9 mouse cellular contexts compared by ENCODE assay signal in the genomic region with DNA sequence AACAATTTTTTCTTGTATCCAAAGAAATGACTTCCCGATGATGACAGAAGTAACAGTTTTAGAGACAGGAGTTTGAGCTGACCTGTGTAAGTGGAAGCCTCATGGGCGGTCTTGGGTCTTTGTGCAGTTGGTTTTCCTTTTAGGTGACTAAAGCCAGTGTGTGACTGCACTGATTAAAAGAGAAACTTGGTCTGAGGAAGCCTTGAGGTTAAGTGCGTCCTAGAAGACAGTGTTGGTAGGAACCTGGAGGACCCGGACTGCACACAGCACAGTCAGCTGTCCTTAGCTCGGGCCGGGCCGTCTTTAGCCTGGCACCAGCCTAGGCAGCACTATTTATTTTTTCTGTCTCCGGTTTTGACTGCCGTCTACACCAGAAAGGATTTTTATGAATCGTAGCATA. TPM values are rescaled to one million over a fixed set of nuclear protein-coding genes. Genes with fewer than 3 reads are reported as not detected.
DNase-seq lines count a peak whose midpoint lies in the region; ATAC-seq and TF ChIP-seq lines count a peak whose summit lies in the region.
"Had no signal": no experiment of that assay in that cellular context is flagged by ENCODE, and none has a peak within 500 bp of the region (broad histone marks: within the 10 kb centered on the region; RNA-seq: fewer than 3 reads in every experiment).

No protein-coding gene starts in this region.

- H3K36me3 ChIP-seq in lung, postnatal 0 days (ENCODE audit: insufficient read depth, low read length), result no peaks in the 10 kb centered on the region
- peaks cover 40% of the 10 kb centered on the region for H3K36me3 ChIP-seq in limb, embryonic 13.5 days
- peaks cover 14% of the 10 kb centered on the region for H3K36me3 ChIP-seq in stomach, embryonic 14.5 days (ENCODE audit: control insufficient read depth, insufficient read depth, low read length)

- ATAC-seq in lung, postnatal 0 days, result no peak
- no peak for ATAC-seq in limb, embryonic 13.5 days (ENCODE audit: low FRiP score, low read depth)
- no peak for ATAC-seq in stomach, embryonic 14.5 days (ENCODE audit: insufficient number of reproducible peaks, insufficient read depth, low FRiP score, low read depth)
- ATAC-seq in granulocyte monocyte progenitor cell, adult 5-6 weeks (replicated peaks; ENCODE audit: poor library complexity, severe bottlenecking), result no peak

- H3K4me3 ChIP-seq in cerebellum, adult 2 months (replicated peaks; ENCODE audit: insufficient read depth, low read depth, low read length), result peak overlapping the region; percentile 45
- peak overlapping the region; percentile 94 for H3K4me3 ChIP-seq in lung, postnatal 0 days (ENCODE audit: low read depth, low read length)
- H3K4me3 ChIP-seq in limb, embryonic 13.5 days, result peak overlapping the region; percentile 93
- peak overlapping the region; percentile 8; the same call in 1 of the 2 replicates for H3K4me3 ChIP-seq in stomach, embryonic 14.5 days (ENCODE audit: low read depth, low read length)

- H3K9me3 ChIP-seq in lung, postnatal 0 days (ENCODE audit: low read length), result no peaks in the 10 kb centered on the region
- no peaks in the 10 kb centered on the region for H3K9me3 ChIP-seq in limb, embryonic 13.5 days
- H3K9me3 ChIP-seq in stomach, embryonic 14.5 days (ENCODE audit: control insufficient read depth, low read depth, low read length), result no peaks in the 10 kb centered on the region

- peaks cover 23% of the 10 kb centered on the region for H3K4me1 ChIP-seq in cerebellum, adult 2 months (ENCODE audit: control insufficient read depth, insufficient read depth, low read length)
- peaks cover 32% of the 10 kb centered on the region for H3K4me1 ChIP-seq in lung, postnatal 0 days (ENCODE audit: insufficient read depth, low read depth, low read length)
- H3K4me1 ChIP-seq in limb, embryonic 13.5 days, result peaks cover 46% of the 10 kb centered on the region
- H3K4me1 ChIP-seq in stomach, embryonic 14.5 days (ENCODE audit: control insufficient read depth, insufficient read depth, low read length), result peaks cover 43% of the 10 kb centered on the region

- peak overlapping the region; percentile 74 for H3K4me2 ChIP-seq in lung, postnatal 0 days (replicated peaks; ENCODE audit: low read depth, low read length)
- peak overlapping the region; percentile 77 for H3K4me2 ChIP-seq in limb, embryonic 13.5 days (replicated peaks)
- peak overlapping the region; percentile 59 for H3K4me2 ChIP-seq in stomach, embryonic 14.5 days (replicated peaks; ENCODE audit: low read depth, low read length)

- no peak for TF ChIP-seq POLR2A in cerebellum, adult 2 months (IDR thresholded peaks at IDR 0.05; ENCODE audit: borderline replicate concordance, insufficient read depth, low read length)

- TF ChIP-seq EP300 in lung, postnatal 0 days (IDR thresholded peaks at IDR 0.05), result no peak

- 17% methylated on average over 10 of the region's 10 CpGs for WGBS in cerebellum, adult 2 months
- WGBS in lung, postnatal 0 days, result 29% methylated on average over 10 of the region's 10 CpGs
- WGBS in limb, embryonic 13.5 days, result 85% methylated on average over 10 of the region's 10 CpGs
- 67% methylated on average over 10 of the region's 10 CpGs for WGBS in stomach, embryonic 14.5 days

- H3K27ac ChIP-seq in cerebellum, adult 2 months (ENCODE audit: insufficient read depth, low read length), result no peak overlapping the region
- H3K27ac ChIP-seq in lung, postnatal 0 days (ENCODE audit: low read length), result peak overlapping the region; percentile 64; the same call in 1 of the 2 replicates
- H3K27ac ChIP-seq in limb, embryonic 13.5 days, result no peak overlapping the region
- H3K27ac ChIP-seq in stomach, embryonic 14.5 days (ENCODE audit: low read length), result no peak overlapping the region

- DNase-seq in cerebellum, adult 2 months, result no peak
- no peak for DNase-seq in cerebellum, adult 9-10 months
- no peak for DNase-seq in lung, postnatal 0 days (ENCODE audit: low spot score)
- no peak for DNase-seq in lung, postnatal 36 days
- no peak for DNase-seq in urinary bladder, postnatal 10 days (ENCODE audit: low spot score)

- H3K9ac ChIP-seq in lung, postnatal 0 days (replicated peaks; ENCODE audit: low read depth), result peak overlapping the region; percentile 93
- H3K9ac ChIP-seq in limb, embryonic 13.5 days, result peak overlapping the region; percentile 51; the same call in 1 of the 2 replicates
- H3K9ac ChIP-seq in stomach, embryonic 14.5 days (replicated peaks; ENCODE audit: low read depth, low read length), result no peak overlapping the region

- TF ChIP-seq CTCF in cerebellum, adult 2 months (IDR thresholded peaks at IDR 0.05; ENCODE audit: borderline replicate concordance, insufficient read depth, low read depth, low read length), result no peak
- no peak for TF ChIP-seq CTCF in lung, postnatal 0 days (IDR thresholded peaks at IDR 0.05)

- no peaks in the 10 kb centered on the region for H3K27me3 ChIP-seq in cerebellum, adult 2 months (ENCODE audit: control insufficient read depth, insufficient read depth, low read length)
- H3K27me3 ChIP-seq in lung, postnatal 0 days (replicated peaks; ENCODE audit: insufficient read depth, low read length), result no peaks in the 10 kb centered on the region
- no peaks in the 10 kb centered on the region for H3K27me3 ChIP-seq in limb, embryonic 13.5 days
- no peaks in the 10 kb centered on the region for H3K27me3 ChIP-seq in stomach, embryonic 14.5 days (ENCODE audit: control insufficient read depth, insufficient read depth, low read length)

RNA-seq across cellular contexts. Expression of gene Gna13, which starts 2.2 kb away (rescaled TPM):
- polyA plus RNA-seq in cerebellum, adult 2 months (2012; rRNA removed), result 35.6 and 37.5 TPM in 2 replicates
- 57.7 and 69.7 TPM in 2 replicates for polyA plus RNA-seq in lung, postnatal 0 days (2015; fragmentation: Nextera tagmentation; extraction: Ambion mirVana)
- 21.6 and 21.7 TPM in 2 replicates for polyA plus RNA-seq in limb, embryonic 13.5 days (2015; fragmentation: Nextera tagmentation; extraction: Ambion mirVana)
- 34.0 and 35.7 TPM in 2 replicates for polyA plus RNA-seq in stomach, embryonic 14.5 days (2014; fragmentation: Nextera tagmentation; extraction: Ambion mirVana)
- 34.6 and 38.5 TPM in 2 replicates for total RNA-seq in granulocyte monocyte progenitor cell, adult 5-6 weeks (2014; fragmentation: Nextera tagmentation)
- 40.6 and 43.5 TPM in 2 replicates for total RNA-seq in granulocyte monocyte progenitor cell, adult 5-6 weeks (2017)

RNA-seq across cellular contexts. Expression of gene 9930022D16Rik, which starts 48.8 kb away (rescaled TPM):
- not detected in 2 replicates for polyA plus RNA-seq in cerebellum, adult 2 months (2012; rRNA removed)
- 0.07 TPM in 1 of 2 replicates, not detected in the other for polyA plus RNA-seq in lung, postnatal 0 days (2015; fragmentation: Nextera tagmentation; extraction: Ambion mirVana)
- polyA plus RNA-seq in limb, embryonic 13.5 days (2015; fragmentation: Nextera tagmentation; extraction: Ambion mirVana), result not detected in 2 replicates
- polyA plus RNA-seq in stomach, embryonic 14.5 days (2014; fragmentation: Nextera tagmentation; extraction: Ambion mirVana), result not detected in 2 replicates
- not detected in 2 replicates for total RNA-seq in granulocyte monocyte progenitor cell, adult 5-6 weeks (2014; fragmentation: Nextera tagmentation)
- total RNA-seq in granulocyte monocyte progenitor cell, adult 5-6 weeks (2017), result not detected in 2 replicates
- polyA plus RNA-seq: C2C12 had no signal

Comparison
In these comparisons a context has a peak if more than half of its experiments do, and no peak if none do; other contexts are left out.
1. H3K4me3 ChIP-seq: peak in every context shown above with its lines; median percentile 94 in lung, postnatal 0 days; 93 in limb, embryonic 13.5 days; 45 in cerebellum, adult 2 months; 8 in stomach, embryonic 14.5 days.